22 mouse cellular contexts compared by ENCODE assay signal in genomic region chr14:62541751-62542150, GRCm38 (mm10). TPM values are rescaled to one million over a fixed set of nuclear protein-coding genes. Genes with fewer than 3 reads are reported as not detected.
"Had no signal": no experiment of that assay in that cellular context is flagged by ENCODE, and none has a peak within 500 bp of the region (broad histone marks: within the 10 kb centered on the region; RNA-seq: fewer than 3 reads in every experiment).

No protein-coding gene starts in this region.

- H3K27ac ChIP-seq: limb, embryonic 13.5 days; liver, embryonic 12.5 days; midbrain, embryonic 13.5 days; neural tube, embryonic 15.5 days had no signal

- H3K4me3 ChIP-seq: limb, embryonic 13.5 days; liver, embryonic 12.5 days; midbrain, embryonic 13.5 days; myocyte; neural tube, embryonic 15.5 days had no signal

- H3K4me1 ChIP-seq: limb, embryonic 13.5 days; liver, embryonic 12.5 days; midbrain, embryonic 13.5 days; neural tube, embryonic 15.5 days had no signal

- H3K36me3 ChIP-seq: limb, embryonic 13.5 days; liver, embryonic 12.5 days; midbrain, embryonic 13.5 days; neural tube, embryonic 15.5 days had no signal

- H3K27me3 ChIP-seq: limb, embryonic 13.5 days; midbrain, embryonic 13.5 days; neural tube, embryonic 15.5 days had no signal

- DNase-seq: kidney, postnatal 10 days; left cerebral cortex, postnatal 4 days; lung, embryonic 14.5 days; lung, postnatal 10 days; spleen, adult 18-20 months; thymus, adult 18-20 months; thymus, postnatal 14 days had no signal

RNA-seq across cellular contexts. Expression of gene Fam124a, which starts 13.8 kb away (rescaled TPM):
- total RNA-seq: megakaryocyte-erythroid progenitor cell, adult 5-6 weeks had no signal

RNA-seq across cellular contexts. Expression of gene Gm4131, which starts 25.0 kb away (rescaled TPM):
- total RNA-seq: layer of hippocampus, adult 8-10 months; layer of hippocampus, postnatal 14 days; left cerebral cortex, adult 18-20 months; left cerebral cortex, postnatal 10 days; left cerebral cortex, postnatal 4 days; megakaryocyte-erythroid progenitor cell, adult 5-6 weeks had no signal
- polyA plus RNA-seq: kidney, embryonic 14.5 days; large intestine, adult 2 months; liver, embryonic 12.5 days; liver, embryonic 16.5 days; lung, embryonic 14.5 days; midbrain, embryonic 13.5 days; myocyte; neural tube, embryonic 11.5 days; stomach, embryonic 14.5 days had no signal
